Mouse (Mus musculus) CD4-positive, CD25-positive, alpha-beta regulatory T cell, adult 2 months (primary cell): ENCODE measurements around the gene Gm37240.
A peak's percentile ranks its signal among the peaks of the same experiment; 100 is the strongest.

Experiments used
- DNase-seq: peaks from one replicate; pipeline ENCODE4 v3.0.0-alpha.2; 2012; ENCODE audit warnings: low read depth, low spot score

Gene Gm37240

GRCm38 (mm10) chr3:85140488-85140887, 746.8 kb downstream of the Gm37240 start:
- DNase-seq, result no peak

DNA sequence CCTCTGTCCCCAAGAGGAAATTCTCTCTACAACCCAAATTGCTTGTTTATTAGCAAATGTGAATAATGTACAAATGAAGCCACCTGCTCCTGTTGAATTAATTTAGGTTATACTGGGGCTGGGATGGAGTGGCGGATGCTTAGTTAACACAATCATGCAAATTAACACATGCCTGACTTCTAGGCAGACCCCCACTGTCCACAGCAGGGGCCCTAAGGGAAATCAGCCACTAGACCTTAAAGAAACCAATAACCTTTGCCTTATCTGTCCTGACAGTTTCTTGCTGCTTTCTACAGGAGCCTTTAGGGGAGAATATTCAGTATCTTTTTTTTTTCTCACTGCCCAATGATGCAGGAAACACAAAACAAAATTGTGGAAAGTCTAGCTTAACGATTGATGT, 748.9 kb downstream of the Gm37240 start:
- DNase-seq, result no peak

- no peak for DNase-seq
Observed at GRCm38 (mm10) chr3:85133561-85133960, 753.8 kb downstream of the Gm37240 start.

DNA sequence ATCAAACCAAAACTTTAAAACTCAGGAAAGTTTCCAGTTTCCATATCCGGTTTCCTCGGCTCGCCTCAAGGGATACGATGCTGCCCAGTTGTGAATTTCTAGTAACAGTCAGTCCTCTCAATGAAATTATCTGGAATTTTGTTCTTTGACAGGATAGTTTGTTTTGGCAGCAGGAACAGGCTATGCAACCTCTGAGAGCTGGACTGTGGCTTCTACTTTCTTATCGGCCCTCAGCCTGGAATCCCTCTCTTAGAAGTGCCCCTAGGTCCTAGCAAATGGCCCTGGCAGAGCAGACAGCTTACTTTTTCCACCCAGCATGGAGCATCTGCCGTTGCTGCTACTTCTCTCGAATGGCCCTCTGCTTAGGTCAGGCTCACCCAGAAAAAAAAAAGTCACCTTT, 755.4 kb downstream of the Gm37240 start:
- no peak for DNase-seq

- no peak for DNase-seq
Observed at GRCm38 (mm10) chr3:85128546-85128945, 758.8 kb downstream of the Gm37240 start.

GRCm38 (mm10) chr3:85126970-85127369, 760.3 kb downstream of the Gm37240 start:
- DNase-seq, result peak; percentile 86

- DNase-seq, result no peak
Observed at GRCm38 (mm10) chr3:85125471-85125870, 761.8 kb downstream of the Gm37240 start.

- no peak for DNase-seq
Observed at GRCm38 (mm10) chr3:85124924-85125323, 762.4 kb downstream of the Gm37240 start.

DNA sequence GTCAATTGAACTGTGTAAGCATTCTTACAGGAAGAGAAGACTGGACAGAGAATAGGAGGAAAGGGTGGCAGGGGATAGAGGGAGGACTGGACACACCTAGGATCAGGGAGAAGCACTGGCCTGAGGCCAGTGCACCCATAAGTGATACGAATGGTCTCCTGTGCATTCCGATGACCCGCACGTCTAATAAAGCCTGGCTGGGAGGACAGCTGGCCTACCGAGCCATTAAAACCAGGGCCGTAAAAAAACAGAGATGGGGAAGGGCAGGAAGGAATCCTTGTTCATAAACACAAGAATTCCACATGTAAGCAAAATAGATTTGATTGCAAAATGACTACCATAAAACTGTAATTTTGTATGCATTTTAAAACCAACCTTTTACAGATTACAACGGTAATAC, 762.9 kb downstream of the Gm37240 start:
- no peak for DNase-seq

DNA sequence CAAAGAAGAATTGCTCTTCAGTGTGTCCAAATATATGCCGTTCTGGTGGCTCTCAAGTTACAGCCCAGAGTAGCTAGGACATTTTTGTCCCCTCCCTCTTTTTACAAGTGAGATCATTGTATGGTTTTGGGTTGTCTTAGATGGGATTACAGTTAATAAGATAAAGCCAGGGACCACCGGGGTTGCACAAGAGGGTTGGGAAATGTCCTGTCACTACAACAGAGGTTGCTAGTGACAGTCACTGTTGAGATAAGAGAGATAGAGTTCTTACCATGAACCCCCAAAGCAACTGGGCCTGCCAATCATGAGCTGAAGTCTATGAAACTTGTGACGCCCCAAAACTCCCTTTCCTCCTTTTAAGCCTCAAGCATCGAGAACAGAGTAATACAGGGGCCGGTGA, 769.6 kb downstream of the Gm37240 start:
- DNase-seq, result no peak

GRCm38 (mm10) chr3:85117014-85117413, 770.3 kb downstream of the Gm37240 start:
- DNase-seq, result no peak

DNA sequence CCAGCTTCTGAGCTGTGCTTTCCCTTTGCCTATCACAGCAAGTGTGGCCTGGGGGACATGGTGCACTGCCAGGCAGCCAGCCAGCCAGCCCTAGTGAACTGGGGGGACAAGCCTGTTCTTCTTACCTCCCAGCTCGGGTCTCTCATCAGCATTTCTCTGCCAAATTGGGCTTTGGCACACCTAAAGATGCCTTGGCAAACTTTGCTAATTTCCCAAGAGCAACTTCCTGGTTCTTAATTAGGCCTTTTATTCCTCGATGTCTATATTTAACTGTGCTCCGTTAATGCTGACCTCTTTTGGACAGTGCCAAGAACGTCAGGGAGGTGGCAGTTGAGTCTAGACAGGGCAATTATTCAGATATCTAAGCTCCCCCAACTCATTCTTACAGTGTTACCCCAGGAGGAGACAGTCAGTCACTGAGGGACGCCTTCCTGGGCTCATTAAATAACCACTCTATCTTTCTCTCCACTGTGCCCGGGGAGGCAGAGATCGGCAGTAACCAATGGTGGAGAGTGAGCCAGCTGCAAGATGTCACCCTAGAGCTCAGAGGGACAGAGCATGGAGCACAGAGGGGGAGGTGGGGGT, 771.3 kb downstream of the Gm37240 start:
- no peak for DNase-seq

- DNase-seq, result no peak
Observed at GRCm38 (mm10) chr3:85113565-85113964, 773.8 kb downstream of the Gm37240 start.

DNA sequence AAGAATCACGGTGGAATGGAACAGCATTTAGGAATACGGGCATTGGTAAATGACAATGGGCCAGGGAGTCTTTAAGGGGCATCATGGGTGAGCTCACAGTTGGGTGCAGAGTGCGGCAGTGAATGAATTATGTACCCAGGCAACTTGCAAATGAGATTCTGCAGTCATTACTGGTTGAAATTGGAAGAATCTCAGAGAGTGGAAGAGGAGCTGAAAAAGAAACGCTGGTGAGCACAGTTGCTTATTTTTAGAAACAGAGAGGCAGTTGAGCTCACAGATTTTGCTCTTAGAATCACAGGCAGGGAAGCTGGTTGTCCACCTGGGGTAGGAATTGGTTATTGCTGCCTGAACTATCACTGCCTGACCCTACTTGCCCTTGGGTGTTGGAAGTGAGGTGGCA, 776.6 kb downstream of the Gm37240 start:
- no peak for DNase-seq

DNA sequence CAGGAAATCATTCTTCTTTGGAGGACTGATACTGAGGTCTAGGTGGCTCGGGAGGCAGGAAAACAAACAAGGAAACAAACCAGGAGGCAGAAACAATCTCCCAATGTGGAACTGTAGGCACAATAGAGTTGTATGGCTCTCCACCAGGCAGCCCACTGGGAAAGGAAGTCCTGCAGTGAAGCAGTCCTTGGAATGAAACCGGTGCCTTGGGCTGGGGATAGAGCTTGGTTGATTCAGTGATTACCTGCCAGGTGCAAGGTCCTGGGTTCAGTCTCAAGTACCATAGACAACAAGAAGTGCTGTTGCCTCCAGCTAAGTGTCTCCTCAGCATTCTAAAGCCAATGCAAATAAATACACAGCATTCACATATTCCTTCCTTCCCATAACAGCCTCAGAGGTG, 778.1 kb downstream of the Gm37240 start:
- DNase-seq, result no peak

DNA sequence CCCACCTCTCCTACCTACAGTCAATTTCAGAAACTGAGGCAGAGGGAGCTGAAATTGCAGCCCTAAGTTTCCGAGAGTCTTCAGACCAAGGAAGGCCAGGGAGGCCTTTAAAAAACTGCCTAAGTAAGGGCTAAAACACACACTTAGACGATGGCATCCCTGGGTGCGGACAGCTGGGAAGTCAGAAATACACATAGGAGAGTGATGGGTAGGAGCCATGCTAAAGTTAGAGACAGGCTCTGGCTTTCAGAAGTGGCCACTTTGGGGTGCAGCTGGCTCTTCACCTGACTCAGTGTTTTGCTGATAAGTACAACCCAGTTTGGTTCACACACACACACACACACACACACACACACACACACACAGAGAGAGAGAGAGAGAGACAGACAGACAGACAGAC, 778.9 kb downstream of the Gm37240 start:
- DNase-seq, result no peak

DNA sequence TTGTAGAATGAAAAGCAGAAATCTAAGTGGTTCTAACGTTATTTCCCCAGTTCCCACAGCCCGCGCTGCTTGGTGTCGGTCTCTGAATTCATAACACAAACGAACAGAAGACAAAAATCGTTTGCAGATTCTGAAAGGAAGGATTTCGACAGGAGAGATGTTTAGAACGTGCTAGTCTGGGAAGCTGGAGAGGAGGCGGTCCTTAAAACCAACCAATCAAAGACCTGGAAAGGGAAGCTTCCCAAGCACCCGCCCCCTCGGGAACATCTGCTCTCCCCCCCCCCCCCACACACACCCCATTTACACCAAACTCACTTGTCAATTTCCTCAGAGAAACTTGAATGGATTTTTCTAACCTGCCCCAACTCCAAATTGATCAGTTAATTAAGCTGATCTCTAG, 780.4 kb downstream of the Gm37240 start:
- DNase-seq, result no peak

DNA sequence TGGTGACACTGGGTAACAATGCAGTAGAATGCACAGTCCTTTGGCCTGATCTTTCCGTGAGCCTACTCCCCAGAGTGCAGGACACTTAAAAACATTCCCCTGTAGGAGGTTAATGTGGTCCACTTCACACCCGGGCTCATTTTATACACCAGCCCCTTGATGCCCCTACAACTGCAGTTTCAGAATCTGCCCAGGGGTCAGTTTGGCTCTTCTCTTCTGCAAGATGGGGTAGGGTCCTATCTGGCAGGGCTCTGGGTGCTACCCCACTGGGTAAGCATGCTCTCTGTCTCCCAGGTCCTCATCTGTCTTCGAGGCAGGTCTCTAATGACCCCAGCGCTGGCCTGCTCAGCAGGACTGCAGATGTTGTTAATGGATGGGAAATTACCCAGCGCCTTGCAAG, 783.0 kb downstream of the Gm37240 start:
- no peak for DNase-seq

- DNase-seq, result no peak
Observed at GRCm38 (mm10) chr3:85080882-85081558, 806.3 kb downstream of the Gm37240 start.

DNA sequence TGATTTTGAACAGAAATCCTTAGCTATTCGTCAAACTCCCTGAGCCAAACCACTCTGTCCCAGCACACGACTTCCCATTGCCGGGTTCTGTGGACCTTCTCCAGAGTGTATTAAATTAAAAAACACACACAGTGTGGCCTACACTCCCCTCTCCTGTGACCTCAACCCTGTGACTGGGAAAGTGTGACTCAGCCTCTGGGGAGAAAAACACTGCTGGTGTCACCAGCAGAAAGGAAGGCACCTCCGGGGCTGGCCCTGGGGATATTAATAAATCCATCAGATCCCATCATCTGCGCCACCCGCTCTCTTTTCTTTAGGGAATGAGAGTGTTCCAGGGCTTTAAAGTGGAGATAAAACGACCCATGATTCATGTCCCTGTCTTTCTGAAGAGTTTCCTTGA, 823.2 kb downstream of the Gm37240 start:
- DNase-seq, result no peak

- DNase-seq, result no peak
Observed at GRCm38 (mm10) chr3:85060153-85060552, 827.2 kb downstream of the Gm37240 start.

DNA sequence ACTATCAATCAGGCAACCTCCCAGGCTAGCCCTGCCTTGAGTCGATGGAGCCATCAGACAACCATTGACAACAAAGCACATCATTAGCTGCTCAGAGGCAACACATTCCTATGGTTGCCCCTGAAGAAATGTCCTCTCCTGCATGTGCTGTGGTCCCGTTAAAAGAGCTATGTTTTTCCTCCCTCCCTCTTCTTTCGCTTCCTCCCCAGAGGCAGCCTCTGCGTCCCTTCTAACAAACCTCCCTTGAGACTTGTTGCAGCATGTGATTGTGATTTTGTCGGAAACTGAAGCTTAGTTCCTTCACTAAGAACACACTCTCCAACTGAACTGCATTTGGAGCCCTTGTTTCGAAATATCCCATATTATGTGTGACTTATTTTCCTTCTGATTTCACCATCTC, 830.1 kb downstream of the Gm37240 start:
- no peak for DNase-seq

DNA sequence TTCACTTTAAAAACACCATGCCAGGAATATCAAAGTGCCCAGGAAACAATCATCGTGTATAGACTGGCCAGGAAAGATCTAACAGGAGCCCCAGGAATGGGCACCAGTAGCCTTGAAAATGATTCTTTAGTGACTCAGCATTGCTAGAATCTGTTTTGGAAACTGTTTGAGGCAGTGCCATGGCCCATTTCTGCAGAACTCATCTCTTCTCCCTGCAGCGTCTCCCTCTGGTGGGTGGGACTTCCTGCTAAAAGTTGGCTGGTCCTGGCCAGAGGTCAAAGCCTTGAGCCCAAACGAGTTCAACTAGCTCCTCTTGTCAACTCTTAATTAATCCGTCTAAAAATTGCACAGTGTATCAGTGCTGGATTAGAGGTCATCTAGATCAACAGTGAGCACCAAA, 833.8 kb downstream of the Gm37240 start:
- no peak for DNase-seq

DNA sequence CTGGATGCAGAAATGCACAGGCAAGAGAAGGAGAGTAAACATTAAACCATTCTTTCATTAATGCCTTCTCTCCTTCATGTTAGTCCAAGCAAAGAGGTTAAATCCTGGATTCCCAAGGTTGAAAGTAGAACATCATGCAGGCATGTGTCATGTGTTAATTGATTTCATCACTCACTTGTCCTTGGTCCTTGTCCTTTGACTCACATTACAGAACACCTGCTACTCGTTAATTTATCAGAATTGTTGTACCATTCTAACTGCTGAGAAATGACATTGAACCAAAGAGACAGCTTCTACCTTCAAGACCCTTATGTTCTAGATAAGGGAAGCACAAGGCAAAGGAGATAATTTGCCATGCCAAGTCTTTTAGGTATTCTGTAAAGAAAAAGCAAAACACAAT, 835.1 kb downstream of the Gm37240 start:
- no peak for DNase-seq
